Mouse (Mus musculus) v-Abl transformed pro-B cells (cell line): Measurements from ENCODE around the gene Gm20826.
"Not testable (repeated sequence)": the region's sequence is repeated elsewhere in the genome, so short reads cannot be mapped to it uniquely, and the experiment has no call there.

Experiments used
- in situ Hi-C, 2 experiments: fragments of 400-800 bp; cut with MboI; formaldehyde crosslinking; loops; one replicate each; pipeline ENCODE4 v1.15.1; 2025; ENCODE audit not compliant: unreplicated experiment in 2 of 2

Gene Gm20826

GRCm38 (mm10) chrY:7638389-7638788 lies at the start of gene Gm20826:
Gene Gm20826, minus strand, starts transcription at chrY:7638489.
- in situ Hi-C loops = not testable (repeated sequence)
